Mouse (Mus musculus) urinary bladder, postnatal 10 days (tissue): ENCODE measurements around the gene Podxl.
A peak's percentile ranks its signal among the peaks of the same experiment; 100 is the strongest.
"Not testable (repeated sequence)": the region's sequence is repeated elsewhere in the genome, so short reads cannot be mapped to it uniquely, and the experiment has no call there.

Source experiments
- DNase-seq: peaks from one replicate; pipeline ENCODE4 v3.0.0; 2022; ENCODE audit warnings: low spot score

Gene Podxl

GRCm38 (mm10) chr6:31567200-31567599 lies 3.4 kb upstream of the Podxl start:
- no peak for DNase-seq

GRCm38 (mm10) chr6:31564901-31565391 lies 1.2 kb upstream of the Podxl start:
- no peak for DNase-seq

- no peak for DNase-seq
Observed at GRCm38 (mm10) chr6:31564182-31564531, 376 bp upstream of the Podxl start.

GRCm38 (mm10) chr6:31562371-31563080 lies 1.3 kb downstream of the Podxl start:
- no peak for DNase-seq

- not testable (repeated sequence) for DNase-seq
Observed at GRCm38 (mm10) chr6:31561948-31562347, 1.8 kb downstream of the Podxl start.

- DNase-seq = no peak
Observed at GRCm38 (mm10) chr6:31560138-31560959, 3.4 kb downstream of the Podxl start.

GRCm38 (mm10) chr6:31556460-31557100 lies 7.2 kb downstream of the Podxl start:
- DNase-seq = no peak

GRCm38 (mm10) chr6:31550876-31551532 lies 12.8 kb downstream of the Podxl start:
- no peak for DNase-seq

- peak; percentile 34 for DNase-seq
Observed at GRCm38 (mm10) chr6:31549361-31550051, 14.3 kb downstream of the Podxl start.

GRCm38 (mm10) chr6:31544318-31544717 lies 19.5 kb downstream of the Podxl start:
- no peak for DNase-seq

GRCm38 (mm10) chr6:31540018-31540417 lies 23.8 kb downstream of the Podxl start:
- no peak for DNase-seq

GRCm38 (mm10) chr6:31538112-31538511 lies 25.7 kb downstream of the Podxl start:
- no peak for DNase-seq

GRCm38 (mm10) chr6:31537193-31537592 lies 26.6 kb downstream of the Podxl start:
- no peak for DNase-seq

GRCm38 (mm10) chr6:31534705-31535104 lies 29.1 kb downstream of the Podxl start:
- no peak for DNase-seq

GRCm38 (mm10) chr6:31531880-31532279 lies 31.9 kb downstream of the Podxl start:
- no peak for DNase-seq

- no peak for DNase-seq
Observed at GRCm38 (mm10) chr6:31528339-31528738, 35.4 kb downstream of the Podxl start.

GRCm38 (mm10) chr6:31527897-31528296 lies 35.9 kb downstream of the Podxl start:
- DNase-seq = no peak

- DNase-seq = no peak
Observed at GRCm38 (mm10) chr6:31526929-31527328, 36.9 kb downstream of the Podxl start.

GRCm38 (mm10) chr6:31525231-31525900 lies 38.4 kb downstream of the Podxl start:
- DNase-seq = no peak

- no peak for DNase-seq
Observed at GRCm38 (mm10) chr6:31524647-31525046, 39.1 kb downstream of the Podxl start.

- DNase-seq = no peak
Observed at GRCm38 (mm10) chr6:31524121-31524520, 39.7 kb downstream of the Podxl start.
